Mouse (Mus musculus): ENCODE measurements around the gene Sprr2a3.
"Not testable (repeated sequence)": the region's sequence is repeated elsewhere in the genome, so short reads cannot be mapped to it uniquely, and the experiment has no call there.

Sprr2a3 gene

DNA sequence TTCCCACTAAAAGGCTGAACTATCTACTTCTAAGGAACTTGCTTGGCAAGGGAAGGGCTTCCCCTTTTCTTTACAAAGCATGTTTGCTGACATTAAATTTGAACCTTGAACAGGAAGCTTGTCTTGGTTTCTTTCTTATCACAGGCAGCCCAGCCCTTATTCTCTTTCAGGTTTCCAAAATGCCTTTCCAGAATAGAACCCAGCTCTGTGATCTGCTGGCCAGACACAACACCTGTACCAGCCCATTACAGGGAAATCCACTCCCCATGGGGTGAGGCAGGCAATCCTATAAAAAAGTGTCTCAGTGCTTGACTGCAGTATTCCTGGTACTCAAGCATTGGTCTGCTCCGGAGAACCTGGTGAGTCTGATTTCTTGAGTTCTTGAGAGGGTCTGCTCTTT, at the start of gene Sprr2a3:
Gene Sprr2a3 (plus strand): TSS at position 317 of the 400 bp plus-strand sequence.
- not testable (repeated sequence) for DNase-seq (ENCODE audit: low spot score)

DNA sequence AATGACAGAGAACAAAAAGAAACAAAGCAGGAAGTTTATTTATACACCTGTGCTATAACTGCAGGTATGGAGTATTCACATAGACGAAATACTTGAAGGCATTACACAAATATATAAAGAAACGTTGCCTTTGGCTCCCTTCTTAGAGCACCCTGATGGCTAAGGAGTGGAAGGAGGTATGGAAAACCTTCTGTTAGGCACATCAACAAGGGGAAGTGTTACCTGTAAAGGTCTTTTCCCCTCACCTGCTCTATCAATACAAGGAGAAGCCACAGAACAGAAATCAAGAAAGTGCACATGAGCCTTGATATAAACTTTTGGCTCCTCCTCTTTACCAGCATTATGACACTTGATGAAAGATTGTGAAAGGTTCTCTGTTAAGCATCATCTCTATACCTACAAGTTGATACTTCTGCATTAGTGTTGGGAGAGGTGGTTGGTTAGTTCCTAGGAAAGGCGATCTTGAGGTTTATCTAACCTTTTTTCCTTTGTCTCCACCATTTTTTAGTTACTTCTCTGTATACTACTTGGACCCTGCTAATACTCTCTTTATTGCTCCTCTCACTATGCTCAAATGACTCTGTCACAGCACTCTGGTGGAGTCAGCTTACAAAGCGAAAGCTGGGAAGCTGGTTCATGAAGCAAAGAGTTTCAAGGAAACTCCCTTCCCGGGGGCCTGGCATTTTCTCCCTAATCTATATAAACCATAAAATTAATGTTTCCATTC, 48.6 kb upstream of the Sprr2a3 start:
- not testable (repeated sequence) for DNase-seq (ENCODE audit: low spot score)

DNA sequence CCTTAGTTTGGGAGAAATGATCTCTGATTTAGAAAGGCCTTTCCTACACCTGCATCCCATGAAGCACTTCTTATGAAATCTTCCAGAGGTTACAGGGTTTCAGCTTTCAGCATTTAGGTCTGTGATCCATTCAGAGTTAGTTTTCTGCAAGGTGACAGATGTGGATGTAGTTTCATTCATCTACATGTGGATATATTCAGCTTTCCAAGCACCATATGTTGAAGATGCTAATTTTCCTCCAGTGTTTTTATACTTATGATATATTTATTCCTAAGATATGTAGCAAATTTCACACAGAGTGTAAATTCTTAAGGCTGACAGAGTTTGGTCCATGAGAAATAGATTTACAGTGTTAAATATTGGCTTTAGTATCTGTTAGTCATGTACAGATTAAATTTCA, 46.5 kb upstream of the Sprr2a3 start:
- not testable (repeated sequence) for DNase-seq (ENCODE audit: low spot score)

DNA sequence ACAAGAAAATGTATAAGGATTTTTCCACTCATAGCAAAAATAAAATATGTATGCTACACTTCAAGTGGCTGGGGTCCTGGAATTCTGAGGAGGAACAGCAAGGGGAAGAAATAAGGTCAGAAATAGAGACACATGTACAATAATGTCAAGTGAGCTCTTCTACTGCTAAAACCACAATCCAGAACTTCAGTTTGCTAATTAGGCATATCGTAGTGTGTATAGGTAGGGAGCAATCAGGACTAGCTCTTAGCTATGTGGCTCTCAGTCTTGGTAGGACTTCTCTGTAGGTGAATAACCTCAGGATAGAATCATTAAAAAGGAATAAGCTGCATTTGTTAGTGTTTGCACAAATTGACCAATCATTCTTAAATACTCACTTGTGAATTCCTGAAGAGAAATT, 46.0 kb upstream of the Sprr2a3 start:
- DNase-seq (ENCODE audit: low spot score), result not testable (repeated sequence)

DNA sequence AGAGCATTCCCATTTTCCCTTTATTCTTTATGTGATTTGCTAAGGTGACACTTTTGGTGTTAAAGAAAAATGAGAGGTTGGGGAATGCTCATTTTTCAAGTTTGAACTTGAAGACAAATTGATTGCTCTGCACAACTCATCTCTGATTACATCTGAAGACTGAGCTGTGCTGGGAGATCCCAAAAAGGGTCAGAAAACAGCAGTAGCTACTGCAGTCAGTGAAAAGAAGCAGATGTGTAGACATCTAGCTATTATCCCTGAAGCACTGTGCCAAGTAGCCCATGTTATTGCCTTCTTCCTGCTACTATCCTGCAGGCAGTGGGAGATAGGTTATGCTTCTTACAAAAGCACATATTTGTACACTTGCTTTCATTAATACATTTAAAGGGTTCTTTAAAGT, 40.4 kb upstream of the Sprr2a3 start:
- DNase-seq (ENCODE audit: low spot score), result not testable (repeated sequence)

DNA sequence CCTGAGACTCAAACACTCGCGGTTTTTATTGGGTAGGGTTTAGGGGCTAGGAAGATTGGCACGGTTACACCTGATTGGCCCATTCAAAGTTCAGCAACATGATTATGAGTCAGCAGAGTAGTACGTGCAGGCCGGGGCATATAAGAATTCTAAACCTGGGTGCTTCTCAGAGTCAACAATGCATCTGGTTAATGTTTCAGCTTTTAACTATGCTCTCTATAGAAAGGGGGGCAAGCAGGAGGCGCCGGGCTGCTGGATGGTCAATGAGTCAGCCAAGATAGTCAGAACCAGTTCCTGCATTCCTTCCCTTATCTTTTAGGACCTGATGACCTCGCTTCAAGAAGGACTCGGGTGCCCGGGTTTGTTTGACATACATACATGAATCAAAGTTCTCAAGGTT, 39.0 kb upstream of the Sprr2a3 start:
- DNase-seq (ENCODE audit: low spot score), result not testable (repeated sequence)

DNA sequence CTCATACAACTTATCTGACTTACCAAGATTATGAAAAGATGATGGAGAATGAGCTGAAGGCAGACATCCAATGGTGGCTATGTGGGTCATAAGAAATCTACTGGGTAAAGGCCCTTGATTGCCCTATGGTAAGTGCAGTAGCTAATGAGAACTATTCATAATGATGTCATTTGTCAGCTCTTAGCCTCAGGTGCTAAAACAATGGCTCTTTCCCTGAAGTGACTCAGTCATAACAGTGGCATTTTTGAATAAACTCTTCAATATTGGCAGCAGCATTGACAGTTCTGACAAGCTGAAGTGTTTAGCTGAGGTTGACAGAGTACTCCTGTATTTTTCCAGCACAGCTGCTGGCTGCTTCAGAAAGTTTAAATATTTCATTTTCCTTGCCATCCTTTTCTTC, 36.7 kb upstream of the Sprr2a3 start:
- DNase-seq (ENCODE audit: low spot score), result not testable (repeated sequence)

DNA sequence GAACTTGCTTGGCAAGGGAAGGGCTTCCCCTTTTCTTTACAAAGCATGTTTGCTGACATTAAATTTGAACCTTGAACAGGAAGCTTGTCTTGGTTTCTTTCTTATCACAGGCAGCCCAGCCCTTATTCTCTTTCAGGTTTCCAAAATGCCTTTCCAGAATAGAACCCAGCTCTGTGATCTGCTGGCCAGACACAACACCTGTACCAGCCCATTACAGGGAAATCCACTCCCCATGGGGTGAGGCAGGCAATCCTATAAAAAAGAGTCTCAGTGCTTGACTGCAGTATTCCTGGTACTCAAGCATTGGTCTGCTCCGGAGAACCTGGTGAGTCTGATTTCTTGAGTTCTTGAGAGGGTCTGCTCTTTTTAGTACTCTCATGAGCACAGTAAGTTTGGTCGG, 34.8 kb upstream of the Sprr2a3 start:
- not testable (repeated sequence) for DNase-seq (ENCODE audit: low spot score)

DNA sequence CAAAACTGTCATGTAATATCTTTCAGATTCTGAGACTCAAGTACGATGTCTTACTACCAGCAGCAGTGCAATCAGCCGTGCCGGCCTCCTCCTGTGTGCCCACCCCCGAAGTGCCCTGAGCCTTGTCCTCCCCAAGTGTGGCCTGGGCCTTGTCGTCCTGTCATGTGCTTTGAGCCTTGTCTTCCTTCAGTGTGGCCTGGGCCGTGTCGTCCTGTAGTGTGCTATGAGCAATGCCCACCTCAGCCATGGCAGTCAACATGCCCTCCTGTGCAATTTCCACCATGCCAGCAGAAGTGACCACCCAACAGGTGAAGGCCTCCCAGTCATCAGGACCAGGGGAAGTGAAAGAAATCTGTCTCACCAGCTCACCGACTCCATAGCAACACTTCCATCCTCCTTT, 31.4 kb upstream of the Sprr2a3 start:
- DNase-seq (ENCODE audit: low spot score), result not testable (repeated sequence)

DNA sequence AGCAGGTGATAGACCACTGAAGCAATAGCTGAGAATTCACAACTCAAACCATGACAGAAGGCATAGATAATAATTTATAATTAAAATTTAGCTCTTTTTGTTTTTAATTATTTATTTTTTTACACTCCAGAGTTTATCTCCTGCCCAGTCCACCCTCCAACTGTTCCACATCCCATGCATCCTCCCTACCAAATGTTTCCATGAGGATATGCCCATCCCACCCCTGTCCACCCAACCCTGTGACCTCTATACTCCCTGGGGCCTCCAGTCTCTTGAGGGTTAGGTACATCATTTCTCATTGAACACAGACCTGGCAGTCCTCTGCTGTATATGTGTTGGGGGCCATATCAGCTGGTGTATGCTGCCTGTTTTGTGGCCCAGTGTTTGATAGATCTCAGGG, 26.7 kb upstream of the Sprr2a3 start:
- not testable (repeated sequence) for DNase-seq (ENCODE audit: low spot score)

DNA sequence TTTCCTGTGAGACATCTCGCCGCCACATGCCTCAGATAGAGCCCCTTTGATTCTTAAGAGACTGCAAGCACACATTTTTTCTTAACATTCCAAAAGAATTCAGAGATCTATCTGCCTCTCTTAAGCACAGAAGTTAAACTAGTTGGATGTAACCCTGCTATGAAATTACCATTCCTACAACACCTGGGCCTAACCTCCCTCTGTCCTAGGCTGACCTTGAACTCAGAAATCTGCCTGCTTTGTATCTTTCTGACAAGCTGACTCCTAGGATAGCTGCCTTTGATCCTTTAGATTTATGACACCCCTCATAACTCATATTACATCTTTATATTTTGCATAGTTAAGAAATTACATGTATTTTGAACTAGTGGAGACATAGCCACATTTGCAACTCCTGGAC, 21.8 kb upstream of the Sprr2a3 start:
- DNase-seq (ENCODE audit: low spot score), result not testable (repeated sequence)

DNA sequence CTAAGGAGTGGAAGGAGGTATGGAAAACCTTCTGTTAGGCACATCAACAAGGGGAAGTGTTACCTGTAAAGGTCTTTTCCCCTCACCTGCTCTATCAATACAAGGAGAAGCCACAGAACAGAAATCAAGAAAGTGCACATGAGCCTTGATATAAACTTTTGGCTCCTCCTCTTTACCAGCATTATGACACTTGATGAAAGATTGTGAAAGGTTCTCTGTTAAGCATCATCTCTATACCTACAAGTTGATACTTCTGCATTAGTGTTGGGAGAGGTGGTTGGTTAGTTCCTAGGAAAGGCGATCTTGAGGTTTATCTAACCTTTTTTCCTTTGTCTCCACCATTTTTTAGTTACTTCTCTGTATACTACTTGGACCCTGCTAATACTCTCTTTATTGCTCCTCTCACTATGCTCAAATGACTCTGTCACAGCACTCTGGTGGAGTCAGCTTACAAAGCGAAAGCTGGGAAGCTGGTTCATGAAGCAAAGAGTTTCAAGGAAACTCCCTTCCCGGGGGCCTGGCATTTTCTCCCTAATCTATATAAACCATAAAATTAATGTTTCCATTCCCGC, 13.7 kb upstream of the Sprr2a3 start:
- not testable (repeated sequence) for DNase-seq (ENCODE audit: low spot score)

DNA sequence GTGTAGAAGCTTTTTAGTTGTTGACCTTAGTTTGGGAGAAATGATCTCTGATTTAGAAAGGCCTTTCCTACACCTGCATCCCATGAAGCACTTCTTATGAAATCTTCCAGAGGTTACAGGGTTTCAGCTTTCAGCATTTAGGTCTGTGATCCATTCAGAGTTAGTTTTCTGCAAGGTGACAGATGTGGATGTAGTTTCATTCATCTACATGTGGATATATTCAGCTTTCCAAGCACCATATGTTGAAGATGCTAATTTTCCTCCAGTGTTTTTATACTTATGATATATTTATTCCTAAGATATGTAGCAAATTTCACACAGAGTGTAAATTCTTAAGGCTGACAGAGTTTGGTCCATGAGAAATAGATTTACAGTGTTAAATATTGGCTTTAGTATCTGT, 11.7 kb upstream of the Sprr2a3 start:
- DNase-seq (ENCODE audit: low spot score), result not testable (repeated sequence)

DNA sequence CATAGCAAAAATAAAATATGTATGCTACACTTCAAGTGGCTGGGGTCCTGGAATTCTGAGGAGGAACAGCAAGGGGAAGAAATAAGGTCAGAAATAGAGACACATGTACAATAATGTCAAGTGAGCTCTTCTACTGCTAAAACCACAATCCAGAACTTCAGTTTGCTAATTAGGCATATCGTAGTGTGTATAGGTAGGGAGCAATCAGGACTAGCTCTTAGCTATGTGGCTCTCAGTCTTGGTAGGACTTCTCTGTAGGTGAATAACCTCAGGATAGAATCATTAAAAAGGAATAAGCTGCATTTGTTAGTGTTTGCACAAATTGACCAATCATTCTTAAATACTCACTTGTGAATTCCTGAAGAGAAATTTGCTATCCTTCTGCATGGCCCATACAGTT, 11.2 kb upstream of the Sprr2a3 start:
- DNase-seq (ENCODE audit: low spot score), result not testable (repeated sequence)

DNA sequence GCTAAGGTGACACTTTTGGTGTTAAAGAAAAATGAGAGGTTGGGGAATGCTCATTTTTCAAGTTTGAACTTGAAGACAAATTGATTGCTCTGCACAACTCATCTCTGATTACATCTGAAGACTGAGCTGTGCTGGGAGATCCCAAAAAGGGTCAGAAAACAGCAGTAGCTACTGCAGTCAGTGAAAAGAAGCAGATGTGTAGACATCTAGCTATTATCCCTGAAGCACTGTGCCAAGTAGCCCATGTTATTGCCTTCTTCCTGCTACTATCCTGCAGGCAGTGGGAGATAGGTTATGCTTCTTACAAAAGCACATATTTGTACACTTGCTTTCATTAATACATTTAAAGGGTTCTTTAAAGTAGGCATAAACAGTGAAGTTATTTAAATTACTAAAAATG, 5.6 kb upstream of the Sprr2a3 start:
- DNase-seq (ENCODE audit: low spot score), result not testable (repeated sequence)

DNA sequence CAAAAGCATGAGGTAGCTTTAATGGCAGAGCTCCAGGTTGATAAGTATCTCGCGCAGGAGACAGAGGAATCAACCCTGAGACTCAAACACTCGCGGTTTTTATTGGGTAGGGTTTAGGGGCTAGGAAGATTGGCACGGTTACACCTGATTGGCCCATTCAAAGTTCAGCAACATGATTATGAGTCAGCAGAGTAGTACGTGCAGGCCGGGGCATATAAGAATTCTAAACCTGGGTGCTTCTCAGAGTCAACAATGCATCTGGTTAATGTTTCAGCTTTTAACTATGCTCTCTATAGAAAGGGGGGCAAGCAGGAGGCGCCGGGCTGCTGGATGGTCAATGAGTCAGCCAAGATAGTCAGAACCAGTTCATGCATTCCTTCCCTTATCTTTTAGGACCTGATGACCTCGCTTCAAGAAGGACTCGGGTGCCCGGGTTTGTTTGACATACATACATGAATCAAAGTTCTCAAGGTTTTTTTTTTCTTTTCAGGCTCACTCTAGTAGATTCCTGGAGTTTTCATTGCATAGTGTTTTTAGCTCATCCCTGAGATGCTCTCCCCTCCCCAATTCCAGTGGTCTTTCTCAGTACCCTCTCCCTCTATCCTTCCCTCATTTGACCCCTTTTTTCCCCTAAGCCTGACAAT, 4.1 kb upstream of the Sprr2a3 start:
- DNase-seq (ENCODE audit: low spot score), result not testable (repeated sequence)

DNA sequence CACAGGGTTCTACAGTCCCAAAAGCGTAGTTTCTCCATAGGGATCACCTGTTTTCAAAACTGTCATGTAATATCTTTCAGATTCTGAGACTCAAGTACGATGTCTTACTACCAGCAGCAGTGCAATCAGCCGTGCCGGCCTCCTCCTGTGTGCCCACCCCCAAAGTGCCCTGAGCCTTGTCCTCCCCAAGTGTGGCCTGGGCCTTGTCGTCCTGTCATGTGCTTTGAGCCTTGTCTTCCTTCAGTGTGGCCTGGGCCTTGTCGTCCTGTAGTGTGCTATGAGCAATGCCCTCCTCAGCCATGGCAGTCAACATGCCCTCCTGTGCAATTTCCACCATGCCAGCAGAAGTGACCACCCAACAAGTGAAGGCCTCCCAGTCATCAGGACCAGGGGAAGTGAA, 3.3 kb downstream of the Sprr2a3 start:
- not testable (repeated sequence) for DNase-seq (ENCODE audit: low spot score)

DNA sequence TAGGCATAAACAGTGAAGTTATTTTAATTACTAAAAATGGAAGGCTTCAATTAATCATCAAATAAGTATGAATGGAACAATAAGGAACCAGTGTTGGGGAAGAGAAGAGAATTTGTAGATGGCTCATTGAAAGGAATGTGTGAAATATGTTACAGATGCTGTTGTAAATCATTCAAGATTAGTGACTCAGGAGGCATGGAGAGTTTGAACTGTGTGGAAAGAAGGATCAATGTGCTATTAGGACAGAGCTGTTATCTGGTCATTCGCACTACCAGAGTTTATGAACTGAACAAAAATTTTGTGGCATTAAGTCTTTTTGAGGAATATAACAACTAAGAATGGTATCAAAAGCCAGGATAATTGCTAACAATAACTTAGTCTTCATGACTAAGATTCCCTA, 22.2 kb downstream of the Sprr2a3 start:
- DNase-seq (ENCODE audit: low spot score), result no peak

DNA sequence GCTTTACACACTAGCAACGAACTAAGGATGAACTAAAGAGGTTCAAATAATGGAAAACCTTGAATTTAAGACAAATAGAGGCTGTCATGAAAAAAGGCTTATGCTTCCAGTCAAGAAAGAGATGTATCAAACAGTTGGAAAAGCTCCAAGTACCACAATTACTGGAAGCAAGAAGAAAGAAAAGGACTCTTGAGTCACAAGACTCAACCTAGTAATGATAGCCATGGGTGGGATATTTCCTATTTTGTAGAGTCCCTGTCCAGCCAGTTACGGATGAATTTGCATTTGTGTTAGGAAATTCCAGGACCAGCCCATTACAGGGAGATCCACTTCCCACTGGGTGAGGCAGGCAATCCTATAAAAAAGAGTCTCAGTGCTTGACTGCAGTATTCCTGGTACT, 31.1 kb downstream of the Sprr2a3 start, which contains the start of gene Sprr2b:
Gene Sprr2b (plus strand): TSS at position 301 of the 400 bp plus-strand sequence.
- DNase-seq (ENCODE audit: low spot score), result no peak

DNA sequence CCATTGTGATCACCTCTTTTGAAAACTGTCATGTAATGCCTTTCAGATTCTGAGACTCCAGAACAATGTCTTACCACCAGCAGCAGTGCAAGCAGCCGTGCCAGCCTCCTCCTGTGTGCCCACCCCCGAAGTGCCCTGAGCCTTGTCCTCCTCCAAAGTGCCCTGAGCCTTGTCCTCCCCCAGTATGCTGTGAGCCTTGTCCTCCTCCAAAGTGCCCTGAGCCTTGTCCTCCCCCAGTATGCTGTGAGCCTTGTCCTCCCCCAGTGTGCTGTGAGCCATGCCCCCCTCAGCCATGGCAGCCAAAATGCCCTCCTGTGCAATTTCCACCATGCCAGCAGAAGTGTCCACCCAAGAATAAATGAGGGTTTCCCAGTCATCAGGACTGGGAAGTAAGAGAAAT, 32.2 kb downstream of the Sprr2a3 start:
- DNase-seq (ENCODE audit: low spot score), result no peak

DNA sequence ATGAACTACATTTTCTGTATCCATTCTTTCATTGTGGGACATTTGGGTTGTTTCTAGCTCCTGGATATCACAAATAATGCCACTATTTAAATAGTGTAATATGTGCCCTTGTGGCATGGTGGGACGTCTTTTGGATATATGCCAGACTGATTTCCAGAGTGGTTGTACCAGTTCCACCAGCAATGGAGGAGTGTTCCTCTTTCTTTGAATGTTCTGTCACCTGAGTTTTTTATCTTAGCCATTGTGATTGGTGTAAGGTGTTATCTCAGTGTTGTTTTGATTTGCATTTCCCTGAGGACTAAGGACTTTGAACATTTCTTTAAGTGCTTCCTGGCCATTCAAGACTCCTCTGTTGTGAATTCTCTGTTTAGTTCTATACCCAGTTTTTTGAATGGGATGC, 51.1 kb downstream of the Sprr2a3 start:
- no peak for DNase-seq (ENCODE audit: low spot score)

DNA sequence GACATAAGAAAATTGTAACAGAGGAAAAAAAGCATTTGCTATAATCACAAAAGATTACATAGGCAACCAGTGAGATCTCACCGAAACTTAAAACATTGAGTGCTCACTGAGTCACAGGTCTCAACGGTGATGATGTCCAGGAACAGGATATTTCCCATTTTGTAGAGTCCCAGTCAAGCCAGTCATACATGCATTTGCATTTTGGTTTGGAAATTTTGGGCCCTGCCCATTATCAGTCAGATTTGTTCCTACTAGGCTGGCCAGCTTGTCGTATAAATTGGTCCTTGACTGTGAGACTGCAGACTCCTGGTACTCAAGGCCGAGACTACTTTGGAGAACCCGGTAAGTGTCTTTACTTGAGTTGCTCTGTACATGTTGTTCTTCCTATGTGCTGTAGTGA, 53.6 kb downstream of the Sprr2a3 start, which contains the start of gene Sprr2d:
Gene Sprr2d (plus strand): TSS at position 301 of the 400 bp plus-strand sequence.
- DNase-seq (ENCODE audit: low spot score), result no peak

All from embryo, embryonic 10 days (tissue).